Mouse (Mus musculus) myocyte (in vitro differentiated cells): ENCODE results near the gene Arhgap23. TPM values are rescaled to one million over a fixed set of nuclear protein-coding genes. Genes with fewer than 3 reads are reported as not detected.

Source experiments
- H3K27me3 ChIP-seq: one replicate; pipeline ENCODE4 v1.6.1; 2011; ENCODE audit not compliant: control insufficient read depth, insufficient read depth, insufficient read length
- H3K36me3 ChIP-seq: one replicate; pipeline ENCODE4 v1.6.1; 2011; ENCODE audit not compliant: control insufficient read depth, insufficient read depth
- H3K4me2 ChIP-seq: one replicate; pipeline ENCODE4 v1.6.1; 2011; ENCODE audit warnings: low read depth, control low read depth
- H3K4me3 ChIP-seq: one replicate; pipeline ENCODE4 v1.5.1; 2011; ENCODE audit warnings: mild to moderate bottlenecking, control low read depth, moderate library complexity
- H3K79me2 ChIP-seq: one replicate; pipeline ENCODE4 v1.6.1; 2011; ENCODE audit not compliant: control insufficient read depth, insufficient read depth
- H3ac ChIP-seq: one replicate; pipeline ENCODE4 v1.6.1; 2011; ENCODE audit not compliant: control insufficient read depth, insufficient read length
- CEBPB ChIP-seq: IDR thresholded peaks from 2 replicates; pipeline ENCODE4 v1.6.1; 2011; ENCODE audit warnings: mild to moderate bottlenecking, moderate library complexity; ENCODE audit not compliant: poor library complexity, insufficient read depth, severe bottlenecking
- E2F4 ChIP-seq: IDR thresholded peaks from one replicate; pipeline ENCODE4 v1.6.1; 2011; ENCODE audit warnings: mild to moderate bottlenecking, control low read depth, moderate library complexity; ENCODE audit not compliant: insufficient read depth
- MAX ChIP-seq: IDR thresholded peaks from one replicate; pipeline ENCODE4 v1.6.1; 2011; ENCODE audit warnings: low read depth, mild to moderate bottlenecking, control low read depth
- MYOD1 ChIP-seq, 3 experiments: IDR thresholded peaks; one replicate each; pipeline ENCODE4 v1.6.1; 2011; ENCODE audit warnings: control low read depth in 2 of 3, low read depth in 2 of 3, mild to moderate bottlenecking in 2 of 3, moderate library complexity in 1 of 3; ENCODE audit not compliant: insufficient read length in 2 of 3, control insufficient read depth in 1 of 3
- MYOG ChIP-seq, 3 experiments: IDR thresholded peaks; one replicate each; pipeline ENCODE4 v1.6.1; 2011; ENCODE audit warnings: control low read depth in 2 of 3, low read depth in 2 of 3, mild to moderate bottlenecking in 2 of 3; ENCODE audit not compliant: insufficient read length in 2 of 3, control insufficient read depth in 1 of 3, insufficient read depth in 1 of 3
- POLR2A ChIP-seq: IDR thresholded peaks from one replicate; pipeline ENCODE4 v1.6.1; 2011; ENCODE audit warnings: low read depth, mild to moderate bottlenecking, control low read depth, moderate library complexity; ENCODE audit not compliant: insufficient read length
- POLR2AphosphoS2 ChIP-seq: IDR thresholded peaks from one replicate; pipeline ENCODE4 v1.6.1; 2011; ENCODE audit warnings: low read depth, control low read depth; ENCODE audit not compliant: insufficient read length
- REST ChIP-seq: IDR thresholded peaks from one replicate; pipeline ENCODE4 v1.6.1; 2011; ENCODE audit warnings: mild to moderate bottlenecking, control low read depth, moderate library complexity; ENCODE audit not compliant: insufficient read depth, insufficient read length
- SRF ChIP-seq: IDR thresholded peaks from one replicate; pipeline ENCODE4 v1.6.1; 2011; ENCODE audit warnings: low read depth; ENCODE audit not compliant: control insufficient read depth, insufficient read length
- TCF12 ChIP-seq: IDR thresholded peaks from one replicate; pipeline ENCODE4 v1.6.1; 2011; ENCODE audit warnings: mild to moderate bottlenecking, control low read depth; ENCODE audit not compliant: poor library complexity, insufficient read depth, severe bottlenecking
- TCF3 ChIP-seq: IDR thresholded peaks from one replicate; pipeline ENCODE4 v1.6.1; 2011; ENCODE audit warnings: low read depth, control low read depth; ENCODE audit not compliant: insufficient read length
- USF1 ChIP-seq: IDR thresholded peaks from one replicate; pipeline ENCODE4 v1.6.1; 2011; ENCODE audit warnings: low read depth, mild to moderate bottlenecking, control low read depth, moderate library complexity
- polyA plus RNA-seq: library from polyadenylated mRNA; unstranded; fragments of >200 nt; fragmentation: generic; extraction: Trizol; gene quantifications from one replicate; pipeline ENCODE4 v1.2.1, GENCODE M21; 2012; ENCODE audit warnings: missing spikeins

The Arhgap23 gene
- polyA plus RNA-seq, 1 experiment: 41.9 TPM

GRCm38 (mm10) chr11:97387811-97388210, 27.5 kb upstream of the Arhgap23 start:
- Histone ChIP-seq H3K4me3 (no peak overlapping the region), H3K79me2 (no peaks in the 10 kb centered on the region), H3ac (no peak overlapping the region), H3K27me3 (no peaks in the 10 kb centered on the region), H3K4me2 (no peak overlapping the region), H3K36me3 (peaks cover 55% of the 10 kb centered on the region)
- TF ChIP-seq TCF3 (no peak), MYOG (IDR thresholded peaks at IDR 0.05; ENCODE audit: control insufficient read depth in 1 of 3, insufficient read depth in 1 of 3, insufficient read length in 2 of 3, low read depth in 2 of 3) (no peak), TCF12 (no peak), USF1 (no peak), REST (no peak), MAX (no peak), MYOD1 (IDR thresholded peaks at IDR 0.05; ENCODE audit: control insufficient read depth in 1 of 3, insufficient read length in 2 of 3, low read depth in 2 of 3) (no peak), SRF (no peak), POLR2A (no peak), CEBPB (no peak), E2F4 (no peak), POLR2AphosphoS2 (no peak)

- no peak overlapping the region for H3K4me2 ChIP-seq
- no peak for TF ChIP-seq MYOG (IDR thresholded peaks at IDR 0.05; ENCODE audit: control insufficient read depth in 1 of 3, insufficient read depth in 1 of 3, insufficient read length in 2 of 3, low read depth in 2 of 3)
- no peak for TF ChIP-seq MAX
- TF ChIP-seq POLR2AphosphoS2: no peak
- TF ChIP-seq USF1: no peak
- TF ChIP-seq TCF3: no peak
- TF ChIP-seq MYOD1 (IDR thresholded peaks at IDR 0.05; ENCODE audit: control insufficient read depth in 1 of 3, insufficient read length in 2 of 3, low read depth in 2 of 3): no peak
- TF ChIP-seq REST: no peak
- no peak for TF ChIP-seq CEBPB
- TF ChIP-seq E2F4: no peak
- TF ChIP-seq POLR2A: no peak
- TF ChIP-seq SRF: no peak
- TF ChIP-seq TCF12: no peak
- H3K27me3 ChIP-seq: no peaks in the 10 kb centered on the region
- H3K36me3 ChIP-seq: peaks cover 49% of the 10 kb centered on the region
- no peaks in the 10 kb centered on the region for H3K79me2 ChIP-seq
- H3ac ChIP-seq: no peak overlapping the region
- no peak overlapping the region for H3K4me3 ChIP-seq
These were observed 26.2 kb upstream of the Arhgap23 start for GRCm38 (mm10) chr11:97389127-97389526.

GRCm38 (mm10) chr11:97393658-97394057, 21.7 kb upstream of the Arhgap23 start:
- H3K27me3 ChIP-seq: no peaks in the 10 kb centered on the region
- no peak for TF ChIP-seq CEBPB
- TF ChIP-seq MYOD1 (IDR thresholded peaks at IDR 0.05; ENCODE audit: control insufficient read depth in 1 of 3, insufficient read length in 2 of 3, low read depth in 2 of 3): no peak
- TF ChIP-seq POLR2AphosphoS2: no peak
- no peak for TF ChIP-seq REST
- no peak for TF ChIP-seq E2F4
- no peak for TF ChIP-seq TCF3
- TF ChIP-seq USF1: no peak
- no peak for TF ChIP-seq TCF12
- TF ChIP-seq POLR2A: no peak
- no peak for TF ChIP-seq MYOG (IDR thresholded peaks at IDR 0.05; ENCODE audit: control insufficient read depth in 1 of 3, insufficient read depth in 1 of 3, insufficient read length in 2 of 3, low read depth in 2 of 3)
- TF ChIP-seq SRF: no peak
- TF ChIP-seq MAX: no peak
- peaks cover 47% of the 10 kb centered on the region for H3K36me3 ChIP-seq
- H3K4me2 ChIP-seq: no peak overlapping the region
- no peaks in the 10 kb centered on the region for H3K79me2 ChIP-seq
- H3ac ChIP-seq: no peak overlapping the region
- H3K4me3 ChIP-seq: no peak overlapping the region

DNA sequence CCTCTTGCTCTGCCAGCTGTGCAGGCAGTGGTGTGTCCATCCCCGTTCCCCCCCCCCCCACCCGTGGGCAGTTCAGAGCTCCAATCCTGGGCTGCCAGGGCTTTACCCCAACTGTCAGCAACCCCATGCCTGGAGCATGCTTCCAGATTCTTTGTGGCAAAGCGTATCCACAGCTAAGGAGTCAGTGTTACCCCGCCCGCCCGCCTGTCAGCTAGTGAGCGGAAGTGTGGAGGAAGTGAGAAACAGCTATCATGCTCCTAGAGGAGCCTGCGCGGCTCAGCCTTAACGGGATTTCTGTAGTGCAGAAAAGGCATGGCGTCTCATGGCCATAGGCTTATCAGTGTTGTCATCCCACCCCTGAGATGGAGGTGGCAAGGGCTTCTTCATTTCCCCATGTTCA, 21.2 kb upstream of the Arhgap23 start:
- TF ChIP-seq POLR2AphosphoS2 (no peak), MYOG (IDR thresholded peaks at IDR 0.05; ENCODE audit: control insufficient read depth in 1 of 3, insufficient read depth in 1 of 3, insufficient read length in 2 of 3, low read depth in 2 of 3) (no peak), MAX (no peak), TCF12 (no peak), MYOD1 (IDR thresholded peaks at IDR 0.05; ENCODE audit: control insufficient read depth in 1 of 3, insufficient read length in 2 of 3, low read depth in 2 of 3) (no peak), SRF (no peak), CEBPB (no peak), TCF3 (no peak), REST (no peak)
- no peaks in the 10 kb centered on the region for H3K79me2 ChIP-seq
- H3K27me3 ChIP-seq: no peaks in the 10 kb centered on the region
- H3K4me2 ChIP-seq: no peak overlapping the region
- peaks cover 42% of the 10 kb centered on the region for H3K36me3 ChIP-seq
- H3K4me3 ChIP-seq: no peak overlapping the region
- H3ac ChIP-seq: no peak overlapping the region

DNA sequence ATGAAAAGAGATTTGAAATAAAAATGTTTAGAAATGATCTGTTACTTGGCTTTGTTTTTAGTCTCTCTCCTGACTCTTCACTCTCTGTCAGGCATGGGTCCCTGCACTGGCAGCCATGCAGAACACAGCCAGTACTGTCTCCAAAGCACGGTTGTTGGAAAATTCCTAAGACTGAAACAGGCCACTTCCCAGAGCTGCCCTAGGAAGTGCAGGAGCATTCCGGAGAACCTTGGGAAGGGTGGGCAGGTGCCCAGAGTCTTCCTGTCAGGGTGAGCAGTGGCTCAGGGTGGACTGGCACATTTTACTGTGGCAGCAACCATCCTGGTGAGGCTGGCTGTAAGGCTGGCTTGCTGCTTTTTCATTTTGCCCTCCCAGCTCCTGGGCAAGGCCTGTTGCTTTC, 16.8 kb upstream of the Arhgap23 start:
- Histone ChIP-seq H3ac (no peak overlapping the region), H3K27me3 (no peaks in the 10 kb centered on the region), H3K4me2 (no peak overlapping the region), H3K4me3 (no peak overlapping the region), H3K79me2 (no peaks in the 10 kb centered on the region), H3K36me3 (peaks cover 12% of the 10 kb centered on the region)
- TF ChIP-seq TCF3: no peak
- TF ChIP-seq TCF12: no peak
- TF ChIP-seq E2F4: no peak
- no peak for TF ChIP-seq SRF
- TF ChIP-seq REST: no peak
- TF ChIP-seq USF1: no peak
- TF ChIP-seq MYOG (IDR thresholded peaks at IDR 0.05; ENCODE audit: control insufficient read depth in 1 of 3, insufficient read depth in 1 of 3, insufficient read length in 2 of 3, low read depth in 2 of 3): no peak
- no peak for TF ChIP-seq POLR2AphosphoS2
- TF ChIP-seq CEBPB: no peak
- no peak for TF ChIP-seq MAX
- no peak for TF ChIP-seq POLR2A
- no peak for TF ChIP-seq MYOD1 (IDR thresholded peaks at IDR 0.05; ENCODE audit: control insufficient read depth in 1 of 3, insufficient read length in 2 of 3, low read depth in 2 of 3)
